Mouse (Mus musculus): ENCODE data around the gene Lrfn4.
A peak's percentile ranks its signal among the peaks of the same experiment; 100 is the strongest.

Gene Lrfn4

DNA sequence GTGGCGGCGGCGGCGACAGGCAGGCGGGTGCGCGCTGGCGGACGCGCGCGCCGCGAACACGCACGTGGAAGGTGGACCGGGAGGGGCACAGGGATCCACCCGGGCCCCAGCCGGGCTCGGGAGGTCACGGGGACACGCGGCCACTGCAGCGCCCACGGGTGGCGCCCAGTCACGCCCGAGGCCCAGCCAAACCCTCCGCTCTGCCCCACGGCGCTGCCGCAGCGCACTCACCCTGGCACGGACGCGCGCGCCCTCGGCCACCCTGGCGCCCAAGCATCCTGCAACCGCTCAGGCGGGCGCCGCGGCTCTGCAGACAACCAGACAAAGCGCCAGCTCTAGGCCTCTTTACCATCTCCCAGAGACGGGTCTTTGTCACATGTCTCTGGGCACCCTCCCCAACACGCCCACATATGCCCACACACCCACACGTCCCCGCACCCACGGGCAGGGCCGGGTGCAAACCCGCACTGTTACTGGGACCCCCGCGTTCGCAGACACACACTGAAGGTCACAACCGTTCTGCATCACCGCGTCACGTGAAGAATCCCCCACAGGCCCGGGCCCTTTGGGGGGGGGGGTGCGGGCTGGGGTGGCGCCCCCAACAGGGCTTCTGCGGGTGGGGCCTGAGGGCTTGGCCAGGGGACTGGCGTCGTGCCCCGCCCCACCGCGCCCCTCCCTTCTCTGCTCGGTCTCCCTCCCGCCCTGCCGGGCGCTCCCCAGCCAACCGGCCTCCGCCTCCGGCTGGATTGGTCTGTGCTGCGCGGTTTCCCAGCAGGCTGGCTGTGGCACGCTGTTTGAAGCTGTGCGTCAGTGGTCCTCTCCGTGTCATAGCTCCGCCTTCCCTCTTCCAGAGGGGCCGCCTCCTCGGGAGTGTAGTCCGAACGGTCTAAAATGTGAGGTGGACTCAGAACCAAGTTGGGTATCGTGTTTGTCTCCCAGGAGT, at the start of gene Lrfn4:
TSS of gene Lrfn4 (minus strand) at position 517 of the 943 bp plus-strand sequence.
- no peak for DNase-seq (ENCODE audit: low read depth, low spot score)

DNA sequence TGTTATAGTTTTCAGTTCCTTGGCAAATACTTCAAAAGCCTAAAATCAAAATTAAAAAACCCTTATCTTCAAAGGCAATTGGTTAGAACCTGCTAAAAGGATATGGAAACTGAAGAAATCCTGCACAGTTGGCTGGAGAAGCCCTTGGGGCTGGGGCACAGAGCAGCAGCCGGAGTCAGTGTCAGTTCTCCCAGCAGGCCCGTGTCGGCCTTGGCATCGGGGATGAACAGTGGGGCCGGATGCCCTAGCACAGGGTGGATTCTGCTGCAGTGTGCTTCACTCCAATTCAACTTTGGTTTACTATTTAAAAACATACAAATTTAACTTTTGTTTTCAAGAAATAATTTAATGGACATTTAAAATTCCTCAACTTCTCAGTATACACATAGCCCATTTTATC, 42.7 kb upstream of the Lrfn4 start:
- DNase-seq (ENCODE audit: low read depth, low spot score) = no peak

DNA sequence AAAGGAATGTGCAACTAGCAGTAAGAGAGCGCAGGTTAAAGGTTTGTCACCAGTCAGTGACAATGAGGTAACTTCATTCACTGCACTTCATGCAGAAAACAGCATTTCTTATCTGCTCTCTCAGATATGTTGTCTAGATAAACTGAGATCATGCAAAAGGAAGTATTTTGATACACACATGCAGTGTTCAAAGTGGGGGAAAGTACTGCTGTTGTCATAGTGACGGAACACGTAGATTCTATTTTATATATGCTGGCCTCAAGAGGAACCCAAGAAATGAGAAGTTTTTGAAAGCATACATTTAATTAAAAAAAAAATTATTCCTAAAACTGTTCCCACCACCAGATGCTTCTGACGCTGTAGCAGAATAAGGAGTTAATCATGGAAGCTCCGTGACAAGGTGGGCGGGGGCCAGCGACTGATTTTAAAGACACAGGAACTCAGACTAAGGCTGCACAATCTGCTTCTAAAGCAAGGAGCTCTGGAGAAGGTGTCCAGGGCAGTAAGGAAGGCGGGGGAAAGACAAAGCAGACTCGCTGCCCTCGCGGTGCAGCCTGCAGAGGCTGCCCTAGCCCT, 31.5 kb upstream of the Lrfn4 start:
- no peak for DNase-seq (ENCODE audit: low read depth, low spot score)

DNA sequence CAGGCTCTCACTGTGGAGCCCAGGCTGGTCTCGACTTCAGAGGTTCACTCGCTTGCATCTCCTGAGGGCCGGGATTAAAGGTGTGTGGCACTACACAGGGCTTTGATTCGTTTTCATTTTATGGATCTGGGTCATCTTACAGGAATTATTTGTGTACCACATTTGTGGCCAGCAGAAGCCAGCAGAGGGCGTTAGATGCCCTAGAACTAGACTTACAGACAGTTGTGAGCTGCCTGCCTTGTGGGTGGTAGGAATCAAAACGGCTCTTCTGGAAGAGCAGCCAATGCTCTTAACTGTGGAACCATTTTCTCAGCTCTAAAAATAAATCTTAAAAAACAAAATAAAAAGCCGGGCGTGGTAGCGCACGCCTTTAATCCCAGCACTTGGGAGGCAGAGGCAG, 28.8 kb upstream of the Lrfn4 start:
- DNase-seq (ENCODE audit: low read depth, low spot score) = no peak

DNA sequence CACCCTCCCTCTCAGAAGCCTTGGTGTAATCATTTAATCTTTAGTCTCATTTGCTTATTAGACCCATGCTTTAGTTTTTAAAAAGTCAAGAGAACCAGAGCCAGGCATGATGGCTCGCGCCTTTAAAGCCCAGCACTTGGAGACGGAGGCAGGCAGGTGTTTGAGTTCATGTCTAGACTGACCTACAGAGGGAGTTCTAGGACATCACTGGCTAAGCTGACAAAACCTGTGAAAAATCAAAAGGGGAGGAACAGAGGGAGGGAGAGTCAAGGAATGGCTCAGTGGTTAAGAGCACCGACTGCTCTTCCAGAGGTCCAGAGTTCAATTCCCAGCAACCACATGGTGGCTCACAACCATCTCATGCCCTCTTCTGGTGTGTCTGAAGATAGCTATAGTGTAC, 20.5 kb upstream of the Lrfn4 start:
- no peak for DNase-seq (ENCODE audit: low read depth, low spot score)

DNA sequence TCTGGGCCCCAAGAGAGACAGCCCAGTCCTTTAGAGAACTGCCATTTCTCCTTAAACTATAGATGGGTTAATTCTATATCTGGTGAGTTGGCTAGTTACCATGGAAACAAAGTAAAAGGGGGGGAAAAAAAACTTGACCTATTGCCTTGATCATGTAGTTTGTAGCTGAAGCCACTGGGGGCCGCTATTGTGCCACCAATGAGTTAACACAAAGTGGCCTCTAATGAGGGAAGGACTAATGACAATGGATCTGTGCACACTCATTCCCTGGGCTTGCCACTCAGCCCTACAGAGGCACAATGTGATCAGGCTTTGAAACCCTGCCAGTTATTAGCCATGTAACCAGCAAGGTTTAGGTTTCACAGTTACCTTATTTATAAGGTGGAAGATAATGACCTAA, 13.4 kb upstream of the Lrfn4 start:
- DNase-seq (ENCODE audit: low read depth, low spot score) = no peak

DNA sequence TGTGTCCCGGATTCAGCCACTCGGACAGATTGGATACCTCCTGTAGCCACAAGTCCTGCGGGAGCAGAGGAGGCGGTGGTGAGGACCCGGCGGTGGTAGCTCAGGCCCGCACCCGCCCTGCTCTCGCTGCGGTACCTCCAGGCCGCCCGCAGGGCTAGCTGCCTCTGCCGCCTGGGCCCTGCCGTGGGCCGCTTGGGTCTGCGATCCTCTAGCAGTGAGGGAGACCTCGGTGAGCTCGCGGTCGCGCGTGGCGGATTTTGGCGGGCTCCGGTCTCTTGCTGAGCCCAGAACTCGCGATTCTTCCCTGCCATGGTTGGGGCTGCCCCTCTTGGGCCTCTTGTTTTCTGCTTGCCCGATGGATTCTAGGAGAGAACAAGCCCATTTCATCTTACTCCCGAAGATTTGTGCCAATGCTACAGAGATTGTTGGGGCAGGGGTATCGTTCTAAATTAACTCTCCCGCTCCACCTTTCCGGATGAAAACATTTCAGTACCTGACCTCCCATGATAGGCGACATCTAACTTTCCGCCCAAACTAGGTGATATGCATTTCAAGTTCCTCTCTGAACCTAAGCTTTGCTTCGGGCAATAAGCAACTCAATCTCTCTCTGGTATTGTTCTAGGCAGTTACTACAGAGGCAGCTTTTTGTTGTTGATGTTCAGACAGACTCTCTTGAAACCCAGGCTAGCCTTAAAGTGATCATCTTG, 10.5 kb upstream of the Lrfn4 start:
- no peak for DNase-seq (ENCODE audit: low read depth, low spot score)

DNA sequence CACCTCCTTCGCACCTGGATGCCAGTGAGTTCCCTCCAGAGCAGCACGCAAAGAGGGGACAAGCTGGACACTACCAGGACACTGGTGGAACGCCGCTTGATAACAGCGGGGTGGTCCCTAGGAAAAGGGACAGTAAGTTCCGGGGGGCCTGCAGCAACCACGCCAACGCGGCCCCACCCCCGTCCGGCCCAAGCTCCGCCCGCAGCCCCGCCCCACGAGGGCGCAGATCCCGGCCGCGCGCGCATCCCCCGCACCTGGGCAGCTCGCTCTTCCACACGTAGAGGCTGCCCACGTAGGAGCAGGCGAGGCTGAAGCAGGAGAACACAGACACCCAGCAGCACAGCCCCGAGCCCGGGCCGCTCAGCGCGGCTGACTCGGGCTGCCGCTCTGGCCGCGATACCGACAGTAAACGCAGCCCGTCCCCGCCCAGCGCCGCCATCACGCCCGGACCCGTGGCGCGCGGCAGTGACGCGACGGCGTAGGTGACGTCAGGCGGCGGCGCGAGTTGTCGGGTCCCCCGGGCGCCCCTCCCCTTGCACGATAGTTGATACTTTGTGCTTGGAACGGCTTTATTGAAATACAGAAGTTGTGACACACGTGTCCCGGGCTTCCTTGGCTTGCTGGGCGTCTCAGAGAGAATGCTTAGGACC, 9.8 kb upstream of the Lrfn4 start, which contains the start of gene Rce1:
TSS of gene Rce1 (minus strand) at position 463 of the 650 bp plus-strand sequence.
- DNase-seq (ENCODE audit: low read depth, low spot score) = peak; percentile 78

DNA sequence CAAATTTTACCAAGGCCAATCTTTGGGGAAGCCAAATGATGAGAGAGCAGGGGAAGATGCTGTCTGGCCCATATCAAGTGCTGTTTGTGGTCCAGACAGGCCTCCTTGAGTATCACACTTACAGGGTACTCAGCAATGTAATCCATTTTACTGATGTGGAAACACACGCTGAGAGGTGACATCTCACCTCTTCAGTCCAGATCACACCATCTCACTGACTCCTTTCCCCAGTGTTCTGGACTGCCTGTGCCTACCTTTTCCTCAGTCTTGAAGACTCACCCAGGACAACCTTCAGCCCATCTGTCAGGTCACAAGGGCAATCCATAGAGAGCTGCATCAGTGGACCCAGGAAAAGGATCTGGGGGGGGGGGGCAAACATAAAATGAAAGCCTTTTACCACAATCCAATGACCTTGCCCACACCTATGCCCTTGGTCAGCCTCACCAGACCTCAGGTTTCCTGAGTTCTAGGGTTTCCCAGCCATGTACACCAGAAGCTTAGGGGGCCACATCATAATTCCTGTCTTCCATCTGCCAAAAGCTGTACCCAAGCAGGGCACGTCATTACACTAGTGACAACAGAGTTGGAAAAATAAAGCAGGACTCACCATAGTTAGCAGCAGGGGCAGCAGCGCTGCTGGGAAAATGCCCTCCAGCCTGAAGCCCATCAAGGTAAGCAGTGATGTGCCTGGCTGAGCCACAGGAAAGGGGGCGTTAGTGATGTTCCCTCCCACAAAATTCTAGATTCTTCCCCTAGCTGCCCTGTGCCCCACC, 9.1 kb upstream of the Lrfn4 start:
- DNase-seq (ENCODE audit: low read depth, low spot score) = no peak

DNA sequence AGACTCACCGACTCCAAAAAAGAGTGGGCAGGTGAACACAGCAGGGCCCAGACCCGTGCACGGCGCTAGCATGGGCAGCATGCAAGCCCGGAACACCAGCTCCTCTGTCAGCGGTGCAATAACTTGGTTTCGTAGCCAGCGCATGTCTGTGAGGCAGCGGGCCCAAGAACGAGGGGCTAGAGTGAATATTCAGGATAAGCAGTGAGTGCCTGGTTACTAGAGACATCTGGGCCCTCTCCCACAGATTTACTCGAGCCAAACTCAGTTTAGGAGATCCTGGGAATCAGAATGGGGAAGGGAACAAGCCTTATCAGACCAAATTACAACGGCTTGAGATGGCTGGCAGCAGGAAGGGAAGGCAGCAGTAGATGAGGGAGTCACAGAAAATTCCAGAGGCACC, 8.5 kb upstream of the Lrfn4 start:
- no peak for DNase-seq (ENCODE audit: low read depth, low spot score)

DNA sequence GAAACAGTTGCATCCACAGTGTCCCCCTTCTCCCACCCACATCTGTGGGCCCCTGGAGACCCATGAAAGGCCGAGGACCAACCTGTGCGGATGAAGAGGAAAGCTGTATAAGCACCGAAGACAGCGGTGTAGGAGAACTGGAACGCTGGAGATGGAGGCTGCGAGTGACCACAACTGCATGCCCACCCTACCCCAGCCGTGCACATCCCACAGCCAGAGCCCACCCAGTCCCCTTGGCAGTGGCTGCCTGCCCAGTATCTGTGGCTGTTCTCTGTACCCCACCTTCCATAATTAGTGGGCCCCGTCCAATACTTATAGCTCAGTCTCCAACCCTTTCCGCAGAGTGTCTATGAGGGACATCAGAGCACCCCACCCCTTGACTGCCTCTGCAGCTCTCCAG, 8.0 kb upstream of the Lrfn4 start:
- no peak for DNase-seq (ENCODE audit: low read depth, low spot score)

DNA sequence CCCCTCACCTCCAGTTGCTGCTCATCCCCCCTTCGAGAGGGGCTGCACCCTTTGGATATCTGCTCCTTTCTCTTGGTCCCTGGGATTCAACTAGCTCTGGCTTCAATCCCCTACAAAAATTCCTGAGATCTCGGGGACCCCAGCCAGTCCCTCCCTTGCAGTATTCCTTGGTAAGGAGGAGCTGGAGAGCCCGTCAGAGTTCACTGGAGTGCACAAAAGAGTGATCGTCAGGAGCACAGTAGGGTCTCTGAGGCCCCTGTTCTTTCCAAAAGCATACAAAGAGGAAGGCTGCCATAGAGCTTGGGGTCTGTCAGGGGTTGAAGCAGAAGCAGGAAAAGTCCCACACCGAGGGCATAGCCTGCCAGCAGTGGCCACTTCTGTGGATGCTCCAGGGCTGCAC, 7.3 kb upstream of the Lrfn4 start:
- no peak for DNase-seq (ENCODE audit: low read depth, low spot score)

DNA sequence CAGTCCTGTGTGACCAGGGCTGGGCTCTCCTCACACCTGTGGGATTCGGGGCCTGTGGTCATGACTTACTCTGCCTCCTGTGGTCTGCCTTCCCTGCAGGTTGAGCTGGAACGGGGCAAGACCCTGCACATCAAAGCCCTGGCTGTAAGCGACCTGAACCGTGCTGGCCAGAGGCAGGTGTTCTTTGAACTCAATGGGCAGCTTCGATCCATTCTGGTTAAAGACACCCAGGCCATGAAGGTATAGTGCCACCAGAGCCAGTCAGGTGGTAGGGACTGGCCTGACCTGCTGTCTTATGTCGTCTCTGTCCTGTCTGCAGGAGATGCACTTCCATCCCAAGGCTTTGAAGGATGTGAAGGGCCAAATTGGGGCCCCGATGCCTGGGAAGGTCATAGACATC, 5.3 kb upstream of the Lrfn4 start:
- DNase-seq (ENCODE audit: low read depth, low spot score) = no peak

DNA sequence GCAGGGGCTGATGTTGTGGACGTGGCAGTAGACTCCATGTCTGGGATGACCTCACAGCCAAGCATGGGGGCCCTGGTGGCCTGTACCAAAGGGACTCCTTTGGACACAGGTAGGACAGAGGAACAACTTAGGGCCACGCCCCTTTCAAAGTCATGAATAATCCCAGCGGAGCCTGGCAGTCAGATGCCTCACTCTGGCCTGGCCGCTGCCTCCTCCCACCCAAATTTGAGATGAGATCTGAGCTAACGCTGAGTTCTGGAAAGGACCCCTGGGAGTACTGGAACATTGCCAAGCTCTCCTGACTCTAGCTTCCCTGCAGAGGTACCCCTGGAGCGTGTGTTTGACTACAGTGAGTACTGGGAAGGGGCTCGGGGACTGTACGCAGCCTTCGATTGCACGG, 4.0 kb upstream of the Lrfn4 start:
- DNase-seq (ENCODE audit: low read depth, low spot score) = no peak

DNA sequence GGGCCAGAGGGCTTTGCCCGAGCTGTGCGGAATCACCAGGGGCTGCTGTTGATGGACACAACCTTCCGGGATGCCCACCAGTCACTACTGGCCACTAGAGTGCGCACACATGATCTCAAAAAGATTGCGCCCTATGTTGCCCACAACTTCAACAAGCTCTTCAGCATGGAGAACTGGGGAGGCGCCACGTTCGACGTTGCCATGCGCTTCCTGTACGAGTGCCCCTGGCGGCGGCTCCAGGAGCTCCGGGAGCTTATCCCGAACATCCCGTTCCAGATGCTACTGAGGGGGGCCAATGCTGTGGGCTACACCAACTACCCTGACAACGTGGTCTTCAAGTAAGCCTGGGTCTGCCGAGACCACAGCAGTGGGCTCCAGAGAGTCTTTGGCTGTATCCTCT, 2.7 kb upstream of the Lrfn4 start:
- DNase-seq (ENCODE audit: low read depth, low spot score) = no peak

DNA sequence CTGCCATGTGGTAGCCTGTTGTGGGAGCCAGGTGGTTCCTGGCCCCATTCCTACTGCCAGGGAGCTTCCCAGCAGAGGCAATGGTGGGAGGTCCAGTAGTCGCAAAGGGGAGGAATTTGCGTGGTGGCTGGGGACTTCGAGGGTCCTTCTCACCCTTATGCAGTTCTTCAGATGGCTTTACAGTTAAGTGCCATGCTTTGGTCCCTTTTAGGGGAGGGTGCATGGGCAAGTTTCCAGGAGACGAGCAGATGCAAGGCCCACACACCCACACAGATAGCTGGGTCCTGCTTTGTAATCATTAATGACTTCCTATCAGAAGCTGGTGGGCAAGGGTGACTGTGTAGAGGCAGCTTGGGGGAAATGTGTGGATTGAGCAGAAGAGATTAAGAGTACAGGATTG, 1.1 kb upstream of the Lrfn4 start:
- no peak for DNase-seq (ENCODE audit: low read depth, low spot score)

DNA sequence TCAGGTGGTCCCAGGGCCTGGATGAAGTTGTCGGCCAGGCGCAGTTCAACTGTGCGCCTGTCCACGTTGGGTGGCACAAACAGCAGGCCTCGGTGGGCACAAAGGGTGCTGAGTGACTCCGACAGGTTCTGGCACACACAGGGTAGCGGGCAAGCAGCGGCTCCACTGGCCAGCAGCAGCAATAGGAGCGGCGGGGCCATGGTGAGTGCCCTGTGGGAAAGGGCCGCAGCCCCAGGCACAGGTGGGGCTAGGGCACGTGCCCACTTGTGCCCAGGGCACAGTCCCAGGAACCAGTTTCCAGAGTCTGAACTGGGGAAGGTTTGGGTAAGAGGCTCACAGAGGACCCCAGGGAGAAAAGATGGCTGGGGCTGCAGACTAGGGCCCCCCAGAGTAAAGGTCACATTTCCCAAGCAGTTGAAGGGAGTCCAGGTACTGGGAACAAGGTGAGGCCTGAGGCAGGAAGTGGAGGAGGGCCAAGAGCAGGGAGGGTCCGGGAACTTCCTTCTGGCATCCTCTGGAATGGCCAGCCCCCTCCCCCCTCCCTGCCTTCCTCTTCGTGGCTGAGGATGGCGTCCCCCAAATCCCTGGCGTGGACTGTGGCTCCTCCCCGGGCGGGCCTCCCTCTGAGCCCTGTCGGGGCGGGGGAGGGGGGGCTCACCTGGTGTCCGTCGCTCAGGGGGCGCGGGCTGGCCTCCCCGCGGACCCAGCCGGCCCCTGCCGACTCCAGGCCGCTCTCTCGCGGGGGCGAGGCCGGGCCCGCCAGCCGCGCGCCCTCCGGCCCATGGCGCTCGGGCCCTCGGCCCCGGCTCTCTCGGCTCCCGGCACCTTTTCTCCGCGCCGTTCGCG, 939 bp downstream of the Lrfn4 start:
- no peak for DNase-seq (ENCODE audit: low read depth, low spot score)

DNA sequence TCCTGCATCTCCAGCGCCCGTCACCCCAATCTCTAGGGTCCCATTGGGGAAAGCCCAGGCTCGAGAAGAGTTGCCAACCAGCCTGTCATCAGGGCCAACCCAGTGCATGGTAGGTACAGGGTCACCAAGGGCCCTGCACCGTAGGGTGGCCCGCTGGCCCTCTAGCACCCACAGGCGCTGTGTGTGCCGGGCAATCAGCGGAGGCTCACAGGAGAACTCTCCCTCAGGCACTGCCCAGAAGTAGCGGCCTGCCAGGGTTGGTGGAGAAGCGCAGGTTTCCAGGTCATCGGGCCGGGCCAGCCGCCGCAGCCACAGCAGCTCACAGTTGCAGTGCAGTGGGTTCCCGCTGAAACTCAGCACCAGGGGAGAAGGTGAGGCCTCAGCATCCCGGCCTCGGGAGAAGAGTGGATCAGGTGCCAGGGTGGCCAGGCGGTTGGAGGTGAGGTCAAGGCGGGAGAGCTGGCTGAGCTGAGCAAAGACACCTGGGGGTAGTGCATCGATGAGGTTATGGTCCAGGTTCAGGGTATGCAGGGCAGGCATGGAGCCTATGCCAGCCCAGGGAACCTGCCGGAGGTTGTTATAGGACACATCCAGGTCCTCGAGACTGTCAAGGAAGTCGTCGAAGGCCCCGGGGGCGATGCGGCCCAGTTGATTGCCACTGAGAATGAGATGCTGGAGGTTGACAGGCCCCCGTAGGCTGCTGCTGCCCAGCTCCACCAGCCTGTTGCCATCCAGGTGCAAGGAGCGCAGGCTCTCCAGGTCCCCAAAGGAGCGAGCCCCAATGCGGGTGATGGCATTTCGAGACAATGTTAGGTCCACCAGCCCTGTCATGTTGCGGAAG, 1.8 kb downstream of the Lrfn4 start:
- no peak for DNase-seq (ENCODE audit: low read depth, low spot score)

DNA sequence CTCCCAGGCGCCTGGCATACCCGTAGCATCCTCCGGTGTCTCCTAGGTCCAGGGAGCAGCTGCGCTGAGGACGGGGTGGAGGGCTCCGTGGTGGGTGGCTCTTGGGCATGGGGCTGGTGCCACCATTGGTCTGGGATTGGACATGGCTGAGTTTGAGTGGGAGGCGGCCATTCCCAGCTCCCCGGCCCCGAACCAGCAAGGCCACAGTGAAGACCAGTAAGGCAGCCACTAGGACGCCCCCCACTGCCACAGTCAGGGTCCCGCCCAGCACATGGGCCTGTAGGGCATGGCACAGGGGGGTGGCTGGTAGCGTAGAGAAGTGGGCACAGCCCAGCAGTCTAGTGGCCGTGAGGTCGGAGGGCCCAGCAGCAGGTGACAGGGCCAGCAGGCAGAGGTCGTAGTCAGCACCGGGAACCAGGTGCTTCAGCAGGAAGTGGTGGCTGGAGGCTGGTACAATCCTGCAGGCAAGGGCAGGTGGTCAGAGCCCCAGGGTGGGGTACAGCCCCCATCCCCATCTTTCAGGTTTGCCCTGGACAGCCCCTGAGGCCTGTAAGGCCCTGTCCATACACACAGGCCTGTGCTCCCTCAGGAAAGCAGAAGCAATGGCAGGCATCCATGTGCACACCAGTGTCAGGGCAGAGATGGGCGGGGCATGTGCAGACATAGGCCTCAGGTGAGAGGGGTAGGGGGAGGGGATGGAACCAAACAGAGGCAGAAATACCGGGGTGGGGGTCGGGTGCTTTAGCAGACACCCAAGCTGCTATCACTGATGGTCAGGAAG, 3.1 kb downstream of the Lrfn4 start:
- DNase-seq (ENCODE audit: low read depth, low spot score) = no peak
